Mouse (Mus musculus) bone marrow macrophage, adult 2 months (primary cell): ENCODE measurements around the gene Rab3d. TPM values are rescaled to one million over a fixed set of nuclear protein-coding genes. Genes with fewer than 3 reads are reported as not detected.

ENCODE experiments used
- H3K27ac ChIP-seq: 2 replicates; pipeline ENCODE4 v1.5.1; 2012; ENCODE audit warnings: low read depth, low read length; ENCODE audit not compliant: insufficient read depth
- H3K4me1 ChIP-seq: 2 replicates; pipeline ENCODE4 v1.6.1; 2012; ENCODE audit warnings: low read length; ENCODE audit not compliant: control insufficient read depth, insufficient read depth
- H3K4me3 ChIP-seq: 2 replicates; pipeline ENCODE4 v1.5.1; 2012; ENCODE audit warnings: mild to moderate bottlenecking, low read length, moderate library complexity; ENCODE audit not compliant: insufficient read depth
- CTCF ChIP-seq: IDR thresholded peaks from 2 replicates; pipeline ENCODE4 v1.5.1; 2012; ENCODE audit warnings: low read depth, mild to moderate bottlenecking, low read length, moderate library complexity
- POLR2A ChIP-seq: IDR thresholded peaks from 2 replicates; pipeline ENCODE4 v1.6.1; 2012; ENCODE audit warnings: mild to moderate bottlenecking, low read depth, low read length, borderline replicate concordance
- polyA plus RNA-seq: library from polyadenylated mRNA; stranded (reverse); fragments of >200 nt; gene quantifications from 2 replicates; pipeline ENCODE4 v1.2.4, GENCODE M21; 2012; ENCODE audit not compliant: missing spikeins, insufficient read depth, insufficient read length

Gene Rab3d
- polyA plus RNA-seq, 1 experiment, result 26.9 TPM

DNA sequence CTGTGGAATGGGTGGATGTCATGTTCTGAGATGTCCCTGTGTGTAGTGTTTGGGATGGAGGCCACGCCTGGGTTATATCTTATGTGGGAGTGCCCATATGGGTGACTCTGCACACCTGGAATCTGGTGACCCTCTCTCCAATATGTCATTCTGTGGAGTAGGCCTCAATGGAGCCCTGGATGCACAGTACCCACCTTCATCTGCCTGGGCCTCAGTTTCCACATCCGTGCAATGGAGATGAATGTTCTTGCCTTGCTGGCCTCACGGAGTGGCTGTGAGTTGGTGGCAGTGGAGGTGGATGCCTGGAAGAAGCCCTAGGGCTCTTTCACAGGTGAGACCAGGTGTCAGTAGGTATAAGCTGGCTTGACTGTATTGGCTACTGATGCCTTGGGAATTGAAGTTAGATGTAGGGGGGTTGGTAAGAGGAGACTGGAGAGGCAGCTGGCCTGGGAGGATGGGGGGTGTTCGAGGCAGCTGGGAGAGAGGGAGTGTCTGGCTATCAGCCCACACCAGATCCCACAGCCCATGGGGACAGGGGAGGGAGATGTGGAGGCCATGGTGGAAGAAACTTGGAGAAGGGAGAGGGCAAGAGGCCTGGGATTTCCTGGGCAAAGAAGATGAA is 20.4 kb upstream of the Rab3d start:
- H3K4me1 ChIP-seq, result 0 out of 2 replicates have a peak, but pooled peaks cover 3% of the 10 kb centered on the region
- no peak overlapping the region for H3K4me3 ChIP-seq
- TF ChIP-seq POLR2A (no peak), CTCF (no peak)
- no peak overlapping the region for H3K27ac ChIP-seq

DNA sequence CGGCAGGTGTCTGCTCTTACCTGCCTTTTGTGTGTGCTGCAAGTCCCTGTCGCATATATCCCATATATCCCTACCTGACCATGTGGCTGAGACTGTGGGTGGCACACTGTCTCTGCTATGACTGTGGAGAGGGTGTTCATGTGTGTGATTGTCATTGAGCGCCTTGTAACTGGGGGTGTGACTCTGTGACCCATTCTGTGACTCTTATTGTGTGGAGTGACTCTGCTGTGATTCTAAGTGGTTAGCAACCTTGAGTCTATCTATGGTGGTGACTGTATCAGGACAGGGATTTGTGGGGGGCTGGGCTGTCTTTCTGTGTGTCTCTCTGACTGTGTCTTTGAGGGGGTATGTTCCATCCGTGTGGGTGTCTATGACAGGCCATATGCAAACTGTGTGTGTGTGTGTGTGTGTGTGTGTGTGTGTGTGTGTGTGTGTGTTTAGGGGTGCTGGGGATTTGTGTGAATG is 19.8 kb upstream of the Rab3d start:
- H3K4me1 ChIP-seq, result 0 out of 2 replicates have a peak, but pooled peaks cover 3% of the 10 kb centered on the region
- H3K27ac ChIP-seq, result no peak overlapping the region
- H3K4me3 ChIP-seq, result no peak overlapping the region
- TF ChIP-seq CTCF (no peak), POLR2A (no peak)

DNA sequence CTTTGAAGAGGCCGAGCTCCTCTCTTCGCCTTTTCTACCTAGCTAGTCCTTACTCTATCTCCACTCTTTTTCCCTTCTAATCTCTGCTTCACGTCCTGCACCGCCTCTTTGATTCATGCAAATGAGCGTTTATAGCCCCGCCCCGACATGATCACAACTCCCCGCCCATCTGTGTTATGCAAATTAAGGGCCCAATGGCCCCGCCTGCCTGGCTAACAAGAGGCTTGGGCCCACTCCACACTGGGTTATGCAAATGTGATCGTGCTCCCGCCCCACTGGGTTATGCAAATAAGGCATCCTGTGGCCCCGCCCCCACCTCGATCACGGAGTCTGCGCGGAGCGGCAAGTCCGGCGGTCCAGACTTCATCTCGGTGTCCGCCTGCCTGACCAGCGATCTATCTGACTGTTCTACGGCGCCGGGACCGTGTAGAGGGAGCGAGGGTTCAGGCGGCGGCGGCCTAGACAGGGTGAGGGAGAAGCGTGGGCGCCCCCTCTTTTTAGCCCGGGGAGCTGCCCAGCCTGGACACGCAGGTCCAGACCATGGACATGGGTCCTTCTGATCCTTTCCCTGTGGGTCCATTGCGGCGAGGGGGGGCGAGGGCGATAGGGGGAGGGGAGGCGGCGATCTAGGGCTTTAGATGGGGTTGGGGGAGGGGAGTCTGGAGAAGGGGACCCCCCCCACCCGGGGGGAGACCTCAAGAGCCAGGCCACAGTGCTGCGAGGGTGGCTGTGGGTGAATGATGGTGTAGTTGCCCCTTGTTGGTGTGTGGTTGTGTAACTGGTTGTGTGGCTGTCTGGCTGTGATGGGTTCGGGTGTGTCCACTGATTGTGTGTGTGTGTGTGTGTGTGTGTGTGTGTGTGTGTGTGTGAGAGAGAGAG is 18.9 kb upstream of the Rab3d start, which contains the start of gene Plppr2:
Gene Plppr2 (plus strand): TSS at position 342 of the 879 bp plus-strand sequence.
- no peak for TF ChIP-seq POLR2A
- TF ChIP-seq CTCF, result no peak
- H3K4me3 ChIP-seq, result peak within 1 kb of the TSS; percentile 64
- no peak within 1 kb of the TSS for H3K27ac ChIP-seq
- 0 out of 2 replicates have a peak, but pooled peaks cover 3% of the 10 kb centered on the region for H3K4me1 ChIP-seq

DNA sequence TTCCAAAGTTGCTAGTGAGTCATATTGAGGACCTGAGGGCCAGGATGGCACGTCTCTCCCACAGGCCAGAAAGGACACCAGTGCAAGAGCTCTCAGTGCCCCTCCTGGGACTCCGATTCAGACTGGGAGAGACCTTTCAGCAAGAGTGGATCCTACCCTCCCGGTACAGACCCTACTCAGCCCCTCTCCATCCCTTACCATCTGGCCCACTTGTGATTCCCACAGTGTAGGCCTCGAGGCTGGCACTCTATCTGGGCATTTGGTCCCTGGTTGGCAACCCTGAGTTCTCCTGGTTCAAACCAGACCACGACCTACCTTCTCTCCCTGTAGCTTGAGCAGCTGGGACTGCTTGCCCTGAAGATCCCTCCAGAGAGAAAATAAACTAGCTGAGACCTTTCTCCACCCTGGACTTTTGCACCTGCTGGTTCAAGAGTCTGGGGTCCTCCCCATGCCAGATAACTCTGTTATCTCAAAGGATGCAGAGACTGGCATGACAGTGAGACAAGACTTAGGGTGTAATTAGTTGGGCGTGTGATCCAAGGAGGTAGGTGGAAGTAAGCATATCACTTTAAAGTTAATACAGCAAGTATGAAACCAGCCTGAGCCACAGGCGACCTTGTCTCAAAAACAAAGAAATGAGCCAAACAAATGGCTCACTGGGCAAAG is 17.6 kb upstream of the Rab3d start:
- Histone ChIP-seq H3K27ac (no peak overlapping the region), H3K4me3 (no peak overlapping the region), H3K4me1 (0 out of 2 replicates have a peak, but pooled peaks cover 3% of the 10 kb centered on the region)
- no peak for TF ChIP-seq POLR2A
- TF ChIP-seq CTCF, result no peak

DNA sequence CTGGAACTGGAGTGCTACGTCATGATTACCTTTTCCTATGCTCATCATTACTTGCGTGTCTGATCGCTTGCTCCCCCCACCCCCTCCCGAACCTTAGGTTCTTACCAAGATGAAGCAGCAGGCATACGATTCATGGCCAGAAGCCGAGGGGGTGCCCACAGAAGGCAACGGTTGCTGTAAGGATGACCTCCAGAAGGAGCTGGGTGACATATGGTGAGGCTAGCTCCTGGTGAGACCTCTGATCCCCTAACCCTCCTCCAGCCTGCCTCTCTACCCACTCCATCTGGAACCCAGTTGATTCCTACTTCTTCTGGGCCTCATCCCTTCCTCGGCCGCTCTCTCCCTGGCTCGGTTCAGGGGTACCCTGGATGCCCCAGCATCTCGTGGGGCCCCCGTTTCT is 16.0 kb upstream of the Rab3d start:
- Histone ChIP-seq H3K27ac (no peak overlapping the region), H3K4me1 (0 out of 2 replicates have a peak, but pooled peaks cover 3% of the 10 kb centered on the region), H3K4me3 (no peak overlapping the region)
- TF ChIP-seq POLR2A, result no peak
- no peak for TF ChIP-seq CTCF

DNA sequence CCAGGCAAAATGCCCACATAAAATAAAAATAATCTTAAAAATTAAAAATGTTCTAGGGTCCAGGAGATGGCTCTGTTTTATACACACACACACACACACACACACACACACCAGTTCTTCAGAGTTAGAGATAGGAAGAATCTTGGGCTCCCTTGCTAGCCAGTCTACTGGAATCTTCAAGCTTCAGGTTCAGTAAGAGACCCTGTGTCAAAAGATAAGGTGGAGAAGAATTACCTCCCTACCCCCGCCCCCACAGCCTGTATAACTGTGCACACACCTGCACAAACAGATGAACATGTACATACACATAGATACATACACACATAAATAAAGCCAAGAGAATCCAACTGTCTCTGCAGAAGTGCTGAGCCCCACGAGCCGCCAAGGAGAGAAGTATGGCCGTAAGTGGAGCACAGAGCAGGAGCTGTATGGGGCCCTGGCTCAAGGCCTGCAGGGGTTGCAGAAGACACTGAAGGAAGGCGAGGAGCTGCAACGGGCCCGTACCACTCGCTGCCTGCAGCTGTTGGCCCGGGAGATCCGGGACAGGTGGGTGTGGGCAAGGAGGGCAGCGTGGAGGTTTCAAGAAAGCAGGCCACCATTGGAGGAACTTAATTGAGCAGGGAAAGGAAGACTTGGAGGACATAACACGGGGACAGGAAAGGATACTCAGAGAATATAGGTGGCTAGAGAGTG is 14.6 kb upstream of the Rab3d start:
- Histone ChIP-seq H3K27ac (no peak overlapping the region), H3K4me1 (0 out of 2 replicates have a peak, but pooled peaks cover 3% of the 10 kb centered on the region)
- no peak for TF ChIP-seq POLR2A
- TF ChIP-seq CTCF, result no peak

DNA sequence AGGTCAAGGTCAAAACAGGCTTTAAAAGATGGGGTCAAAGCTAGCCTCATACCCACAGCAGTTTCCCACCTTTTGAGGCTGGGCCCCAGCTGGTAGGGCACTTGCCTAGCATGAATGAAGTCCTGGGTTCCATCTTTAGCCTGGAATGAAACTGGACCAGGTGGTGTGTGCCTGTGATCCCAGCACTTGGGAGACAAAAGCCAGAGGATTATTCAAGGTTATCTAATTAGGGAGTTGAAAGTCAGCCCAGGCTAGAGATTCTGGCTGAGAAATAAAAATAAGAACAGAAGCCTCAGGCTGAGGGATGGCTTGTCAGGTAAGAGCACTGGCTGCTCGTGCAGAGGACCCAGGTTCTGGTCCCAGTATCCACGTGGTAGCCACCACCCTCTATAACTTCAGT is 14.0 kb upstream of the Rab3d start:
- TF ChIP-seq CTCF (no peak), POLR2A (no peak)
- Histone ChIP-seq H3K4me1 (0 out of 2 replicates have a peak, but pooled peaks cover 3% of the 10 kb centered on the region), H3K27ac (no peak overlapping the region), H3K4me3 (no peak overlapping the region)

More for the DNA sequence above, 14.6 kb upstream of the Rab3d start:
- no peak overlapping the region for H3K4me3 ChIP-seq

DNA sequence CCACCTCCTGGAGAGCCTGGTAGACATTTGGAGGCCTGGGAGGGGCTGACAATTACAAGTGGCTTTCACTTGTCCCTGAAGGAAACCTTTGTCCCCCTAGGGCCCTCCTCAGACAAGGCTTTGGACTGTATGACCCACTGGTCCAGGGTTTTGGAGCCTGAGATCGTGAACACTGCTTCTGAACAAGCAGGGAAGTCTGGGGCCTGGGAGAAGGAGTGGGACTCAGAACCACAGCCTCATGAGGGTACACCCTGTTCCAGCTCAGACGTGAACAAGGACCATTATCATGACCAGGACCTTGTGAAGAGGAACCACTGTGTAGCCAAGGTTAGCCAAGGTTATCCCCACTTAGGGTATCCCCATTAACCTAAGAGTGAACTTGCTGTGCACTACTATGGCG is 11.2 kb upstream of the Rab3d start:
- TF ChIP-seq POLR2A (no peak), CTCF (no peak)
- no peak overlapping the region for H3K27ac ChIP-seq
- peaks cover 12% of the 10 kb centered on the region for H3K4me1 ChIP-seq
- H3K4me3 ChIP-seq, result no peak overlapping the region

DNA sequence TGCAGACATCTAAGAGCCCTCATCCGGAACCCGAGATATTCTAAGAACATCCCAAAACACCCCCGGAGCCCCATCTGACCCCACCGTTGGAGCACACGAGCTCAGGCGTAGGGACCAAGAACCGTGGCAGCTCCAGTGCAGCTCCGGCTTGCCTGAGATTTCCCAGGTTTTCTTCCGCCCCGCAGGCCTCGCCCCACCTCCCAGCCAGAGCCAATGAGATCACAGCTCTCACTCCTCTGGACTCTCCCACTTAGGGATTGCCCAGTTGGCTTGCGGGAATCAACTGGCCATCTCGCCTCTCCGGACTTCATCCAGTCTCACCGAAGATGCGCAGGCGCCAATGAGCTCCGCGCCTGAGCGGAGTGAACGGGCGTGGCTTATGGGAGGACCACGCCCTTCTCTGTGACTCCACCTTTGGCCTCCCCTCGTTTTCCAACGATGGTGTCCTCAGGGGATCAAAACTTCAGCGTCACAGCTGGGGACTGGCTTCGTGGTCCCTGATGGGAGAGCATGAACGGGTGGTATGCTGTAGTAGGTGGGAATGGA is 9.3 kb upstream of the Rab3d start, which contains the start of the genes Ccdc159 and Tmem205:
Gene Ccdc159 (plus strand): TSS at position 264 of the 546 bp plus-strand sequence.
Gene Tmem205 (minus strand): TSS at position 349 of the 546 bp plus-strand sequence.
- peaks cover 25% of the 10 kb centered on the region for H3K4me1 ChIP-seq
- H3K27ac ChIP-seq, result peak within 1 kb of the TSS; percentile 56
- TF ChIP-seq CTCF (no peak), POLR2A (no peak)
- H3K4me3 ChIP-seq, result peak within 1 kb of the TSS; percentile 68
